Mouse (Mus musculus): ENCODE measurements around the gene Pakap.

DNA sequence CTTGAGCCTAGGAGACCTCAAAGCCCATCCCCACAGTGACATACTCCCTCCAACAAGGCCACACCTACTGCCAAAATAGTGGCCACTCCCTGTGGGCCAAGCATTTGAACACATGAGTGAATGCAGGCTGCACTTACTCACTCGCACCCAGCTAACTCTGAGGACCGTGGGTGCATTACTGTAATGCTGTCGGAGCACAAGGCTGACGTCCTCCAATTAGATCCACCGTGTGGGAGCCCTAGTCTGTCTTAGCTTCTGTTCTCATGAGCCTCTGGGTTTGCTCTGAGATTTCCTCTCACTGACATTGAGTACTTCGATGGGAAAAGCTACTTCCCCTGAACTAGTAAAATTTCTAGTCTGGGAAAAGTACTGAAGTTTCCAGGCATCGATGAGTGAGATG, 258.3 kb downstream of the Pakap start:
- TF ChIP-seq GATA1 (IDR thresholded peaks at IDR 0.05; ENCODE audit: borderline replicate concordance, low read length) (no peak), FLI1 (IDR thresholded peaks at IDR 0.05; ENCODE audit: low read length) (no peak)

Data from megakaryocyte, embryonic 14.5 days (primary cell).